Mouse (Mus musculus): ENCODE results near the gene Apom.

The Apom gene

GRCm38 (mm10) chr17:35131500-35132173 is at the start of gene Apom:
Gene Apom, minus strand, starts transcription at chr17:35132050.
- H3K27me3 ChIP-seq (ENCODE audit: insufficient read depth, low read length) = peaks cover 9% of the 10 kb centered on the region
- peaks cover 49% of the 10 kb centered on the region for H3K4me1 ChIP-seq (replicated peaks; ENCODE audit: low read depth, low read length)
- peaks cover 8% of the 10 kb centered on the region; the same call in 1 of the 2 replicates for H3K36me3 ChIP-seq (ENCODE audit: insufficient read depth, low read length)
- TF ChIP-seq CTCF (conservative IDR thresholded peaks at IDR 0.05; ENCODE audit: low read length) (no peak), NANOG (IDR thresholded peaks at IDR 0.05; ENCODE audit: borderline replicate concordance, low read length) (no peak), POU5F1 (IDR thresholded peaks at IDR 0.05; ENCODE audit: borderline replicate concordance, low read length) (no peak)
- no peaks in the 10 kb centered on the region for H3K9me3 ChIP-seq (ENCODE audit: low read length)
- no peak within 1 kb of the TSS for H3K4me3 ChIP-seq (replicated peaks; ENCODE audit: low read length)

GRCm38 (mm10) chr17:35180093-35180492 is 48.2 kb upstream of the Apom start:
- Histone ChIP-seq H3K36me3 (ENCODE audit: insufficient read depth, low read length) (no peaks in the 10 kb centered on the region), H3K27me3 (ENCODE audit: insufficient read depth, low read length) (peaks cover 11% of the 10 kb centered on the region; the same call in 1 of the 2 replicates), H3K4me1 (replicated peaks; ENCODE audit: low read depth, low read length) (peaks cover 21% of the 10 kb centered on the region), H3K9me3 (ENCODE audit: low read length) (no peaks in the 10 kb centered on the region), H3K4me3 (replicated peaks; ENCODE audit: low read length) (no peak overlapping the region)
- TF ChIP-seq CTCF (conservative IDR thresholded peaks at IDR 0.05; ENCODE audit: low read length) (no peak), NANOG (IDR thresholded peaks at IDR 0.05; ENCODE audit: borderline replicate concordance, low read length) (no peak)

- H3K36me3 ChIP-seq (ENCODE audit: insufficient read depth, low read length) = no peaks in the 10 kb centered on the region
- H3K4me3 ChIP-seq (replicated peaks; ENCODE audit: low read length) = no peak overlapping the region
- peaks cover 20% of the 10 kb centered on the region for H3K27me3 ChIP-seq (ENCODE audit: insufficient read depth, low read length)
- H3K4me1 ChIP-seq (replicated peaks; ENCODE audit: low read depth, low read length) = peaks cover 6% of the 10 kb centered on the region; the same call in 1 of the 2 replicates
- TF ChIP-seq CTCF (conservative IDR thresholded peaks at IDR 0.05; ENCODE audit: low read length) = peak; percentile 78
- no peak for TF ChIP-seq NANOG (IDR thresholded peaks at IDR 0.05; ENCODE audit: borderline replicate concordance, low read length)
- no peak for TF ChIP-seq POU5F1 (IDR thresholded peaks at IDR 0.05; ENCODE audit: borderline replicate concordance, low read length)
- H3K9me3 ChIP-seq (ENCODE audit: low read length) = no peaks in the 10 kb centered on the region
Observed at GRCm38 (mm10) chr17:35178528-35178927, 46.7 kb upstream of the Apom start.

DNA sequence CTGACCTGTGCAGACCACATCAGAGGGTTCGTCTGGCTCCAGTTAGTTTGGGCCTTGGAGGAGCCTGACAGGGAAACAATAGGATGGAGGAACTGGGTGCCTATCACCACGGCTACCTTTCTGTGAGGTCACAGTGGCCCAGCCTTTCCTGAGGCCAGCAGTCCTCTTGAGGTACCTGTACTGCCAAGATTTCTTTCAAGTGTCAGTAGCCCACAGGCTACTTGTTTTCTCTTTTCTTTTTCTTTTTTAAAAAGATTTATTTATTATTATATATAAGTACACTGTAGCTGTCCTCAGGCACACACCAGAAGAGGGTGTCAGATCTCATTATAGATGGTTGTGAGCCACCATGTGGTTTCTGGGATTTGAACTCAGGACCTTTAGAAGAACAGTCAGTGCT is 44.1 kb upstream of the Apom start, which contains the start of gene Aif1:
Gene Aif1, minus strand, starts transcription at position 101 of the 400 bp plus-strand sequence.
- Histone ChIP-seq H3K4me1 (replicated peaks; ENCODE audit: low read depth, low read length) (0 out of 2 replicates have a peak, but pooled peaks cover 2% of the 10 kb centered on the region), H3K36me3 (ENCODE audit: insufficient read depth, low read length) (no peaks in the 10 kb centered on the region), H3K9me3 (ENCODE audit: low read length) (no peaks in the 10 kb centered on the region), H3K27me3 (ENCODE audit: insufficient read depth, low read length) (peaks cover 44% of the 10 kb centered on the region), H3K4me3 (replicated peaks; ENCODE audit: low read length) (no peak within 1 kb of the TSS)
- TF ChIP-seq POU5F1 (IDR thresholded peaks at IDR 0.05; ENCODE audit: borderline replicate concordance, low read length) = no peak
- no peak for TF ChIP-seq CTCF (conservative IDR thresholded peaks at IDR 0.05; ENCODE audit: low read length)
- no peak for TF ChIP-seq NANOG (IDR thresholded peaks at IDR 0.05; ENCODE audit: borderline replicate concordance, low read length)

GRCm38 (mm10) chr17:35175382-35175781 is 43.5 kb upstream of the Apom start:
- Histone ChIP-seq H3K27me3 (ENCODE audit: insufficient read depth, low read length) (peaks cover 47% of the 10 kb centered on the region), H3K36me3 (ENCODE audit: insufficient read depth, low read length) (no peaks in the 10 kb centered on the region), H3K4me1 (replicated peaks; ENCODE audit: low read depth, low read length) (0 out of 2 replicates have a peak, but pooled peaks cover 2% of the 10 kb centered on the region), H3K9me3 (ENCODE audit: low read length) (no peaks in the 10 kb centered on the region), H3K4me3 (replicated peaks; ENCODE audit: low read length) (no peak overlapping the region)
- TF ChIP-seq POU5F1 (IDR thresholded peaks at IDR 0.05; ENCODE audit: borderline replicate concordance, low read length) = no peak
- no peak for TF ChIP-seq NANOG (IDR thresholded peaks at IDR 0.05; ENCODE audit: borderline replicate concordance, low read length)
- TF ChIP-seq CTCF (conservative IDR thresholded peaks at IDR 0.05; ENCODE audit: low read length) = no peak

DNA sequence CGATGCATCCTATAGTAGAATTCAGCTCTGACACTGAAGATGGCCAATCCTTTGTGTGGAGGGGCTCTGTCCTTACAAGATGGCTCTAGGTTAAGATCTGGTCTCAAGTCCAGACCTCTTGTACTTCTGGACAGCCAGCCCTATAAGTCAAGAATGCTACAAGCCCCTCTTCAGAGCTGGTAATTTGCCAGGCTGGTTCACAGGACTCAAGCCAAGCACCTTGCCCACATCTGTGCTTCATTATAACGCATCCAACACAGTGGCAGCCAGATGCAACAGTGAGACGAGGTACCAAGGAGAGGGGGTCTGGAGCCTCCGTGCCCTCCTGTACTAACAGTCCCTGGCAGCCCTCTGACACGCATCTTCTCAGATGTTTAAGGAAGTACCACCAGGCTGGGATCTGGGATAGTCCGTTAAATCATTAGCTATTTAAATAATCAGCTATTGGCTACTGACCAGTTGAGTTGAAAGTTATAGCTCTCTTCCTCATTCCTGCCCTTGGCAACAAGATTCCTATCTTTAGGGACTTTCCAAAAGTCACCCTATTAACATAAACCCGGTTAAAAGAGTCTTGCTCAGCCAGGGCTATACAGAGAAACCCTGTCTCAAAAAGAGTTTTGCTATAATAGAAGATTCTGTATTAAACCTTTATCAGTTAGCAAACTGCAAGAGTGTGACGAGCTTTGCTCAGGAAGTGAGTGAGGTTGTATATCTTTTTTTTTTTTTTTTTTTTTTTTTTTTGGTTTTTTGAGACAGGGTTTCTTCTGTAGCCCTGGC is 42.5 kb upstream of the Apom start:
- Histone ChIP-seq H3K27me3 (ENCODE audit: insufficient read depth, low read length) (peaks cover 39% of the 10 kb centered on the region), H3K9me3 (ENCODE audit: low read length) (no peaks in the 10 kb centered on the region), H3K4me3 (replicated peaks; ENCODE audit: low read length) (no peak overlapping the region), H3K4me1 (replicated peaks; ENCODE audit: low read depth, low read length) (0 out of 2 replicates have a peak, but pooled peaks cover 2% of the 10 kb centered on the region), H3K36me3 (ENCODE audit: insufficient read depth, low read length) (no peaks in the 10 kb centered on the region)
- no peak for TF ChIP-seq NANOG (IDR thresholded peaks at IDR 0.05; ENCODE audit: borderline replicate concordance, low read length)
- TF ChIP-seq CTCF (conservative IDR thresholded peaks at IDR 0.05; ENCODE audit: low read length) = no peak
- no peak for TF ChIP-seq POU5F1 (IDR thresholded peaks at IDR 0.05; ENCODE audit: borderline replicate concordance, low read length)

- no peak for TF ChIP-seq NANOG (IDR thresholded peaks at IDR 0.05; ENCODE audit: borderline replicate concordance, low read length)
- H3K4me3 ChIP-seq (replicated peaks; ENCODE audit: low read length) = no peak overlapping the region
Observed at GRCm38 (mm10) chr17:35173329-35173728, 41.5 kb upstream of the Apom start.

DNA sequence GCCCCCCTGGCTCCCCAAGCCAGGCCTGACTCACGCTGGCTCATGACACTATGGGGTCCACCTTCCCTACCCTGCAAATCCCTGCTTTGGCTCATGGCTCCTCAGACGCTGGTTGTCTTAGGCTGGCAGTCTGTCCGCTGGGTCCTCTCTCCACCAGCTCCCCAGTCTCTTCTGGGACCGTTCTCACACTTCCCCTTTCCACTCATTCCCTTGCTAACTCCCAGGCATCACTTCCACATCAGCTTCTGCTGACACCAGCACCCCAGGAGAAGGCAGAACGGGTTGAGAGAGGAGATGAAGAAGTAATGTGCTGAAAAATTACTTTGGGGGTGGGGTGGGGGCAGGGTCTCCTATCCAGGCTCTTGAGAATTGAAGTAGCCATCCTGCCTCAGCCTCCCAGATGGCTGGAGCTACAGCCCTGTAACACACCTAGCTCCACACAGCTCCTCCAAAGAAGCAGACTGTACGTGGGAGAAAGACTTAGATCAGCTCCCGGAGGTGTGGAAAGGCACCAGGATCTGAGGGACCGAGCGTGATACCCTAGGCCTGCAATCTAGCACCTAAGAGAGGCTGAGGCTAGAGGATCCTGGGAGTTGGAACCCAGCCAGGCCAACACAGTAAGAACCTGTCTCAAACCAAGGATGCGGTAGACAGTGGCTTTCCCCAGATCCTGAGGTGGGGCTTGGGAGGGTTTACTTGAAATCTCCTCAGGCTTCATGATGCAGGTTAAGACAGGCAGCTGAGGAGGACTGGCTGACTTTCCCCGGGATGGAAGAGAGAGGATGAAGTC is 40.8 kb upstream of the Apom start:
- TF ChIP-seq POU5F1 (IDR thresholded peaks at IDR 0.05; ENCODE audit: borderline replicate concordance, low read length) = no peak
- TF ChIP-seq CTCF (conservative IDR thresholded peaks at IDR 0.05; ENCODE audit: low read length) = no peak
- TF ChIP-seq NANOG (IDR thresholded peaks at IDR 0.05; ENCODE audit: borderline replicate concordance, low read length) = no peak

More at GRCm38 (mm10) chr17:35173329-35173728, 41.5 kb upstream of the Apom start:
- peaks cover 39% of the 10 kb centered on the region for H3K27me3 ChIP-seq (ENCODE audit: insufficient read depth, low read length)
- H3K36me3 ChIP-seq (ENCODE audit: insufficient read depth, low read length) = no peaks in the 10 kb centered on the region
- no peaks in the 10 kb centered on the region for H3K9me3 ChIP-seq (ENCODE audit: low read length)
- no peaks in the 10 kb centered on the region for H3K4me1 ChIP-seq (replicated peaks; ENCODE audit: low read depth, low read length)

More for the DNA sequence above, 40.8 kb upstream of the Apom start:
- H3K9me3 ChIP-seq (ENCODE audit: low read length) = no peaks in the 10 kb centered on the region
- peaks cover 4% of the 10 kb centered on the region; the same call in 1 of the 2 replicates for H3K36me3 ChIP-seq (ENCODE audit: insufficient read depth, low read length)
- H3K4me1 ChIP-seq (replicated peaks; ENCODE audit: low read depth, low read length) = no peaks in the 10 kb centered on the region
- H3K4me3 ChIP-seq (replicated peaks; ENCODE audit: low read length) = no peak overlapping the region
- H3K27me3 ChIP-seq (ENCODE audit: insufficient read depth, low read length) = peaks cover 39% of the 10 kb centered on the region
